Mouse (Mus musculus) myocyte (in vitro differentiated cells): ENCODE measurements at regions not wholly inside any gene's neighbourhood (a gene's known extent, or its start where the extent isn't known, plus 50 kb on each side); places are given as distances from the start of the nearest gene placed in this dataset.

ENCODE experiments used
- H3K27me3 ChIP-seq: one replicate; pipeline ENCODE4 v1.6.1; 2011; ENCODE audit not compliant: control insufficient read depth, insufficient read depth, insufficient read length
- H3K36me3 ChIP-seq: one replicate; pipeline ENCODE4 v1.6.1; 2011; ENCODE audit not compliant: control insufficient read depth, insufficient read depth
- H3K4me2 ChIP-seq: one replicate; pipeline ENCODE4 v1.6.1; 2011; ENCODE audit warnings: low read depth, control low read depth
- H3K4me3 ChIP-seq: one replicate; pipeline ENCODE4 v1.5.1; 2011; ENCODE audit warnings: mild to moderate bottlenecking, control low read depth, moderate library complexity
- H3K79me2 ChIP-seq: one replicate; pipeline ENCODE4 v1.6.1; 2011; ENCODE audit not compliant: control insufficient read depth, insufficient read depth
- H3ac ChIP-seq: one replicate; pipeline ENCODE4 v1.6.1; 2011; ENCODE audit not compliant: control insufficient read depth, insufficient read length
- CEBPB ChIP-seq: IDR thresholded peaks from 2 replicates; pipeline ENCODE4 v1.6.1; 2011; ENCODE audit warnings: mild to moderate bottlenecking, moderate library complexity; ENCODE audit not compliant: poor library complexity, insufficient read depth, severe bottlenecking
- E2F4 ChIP-seq: IDR thresholded peaks from one replicate; pipeline ENCODE4 v1.6.1; 2011; ENCODE audit warnings: mild to moderate bottlenecking, control low read depth, moderate library complexity; ENCODE audit not compliant: insufficient read depth
- MAX ChIP-seq: IDR thresholded peaks from one replicate; pipeline ENCODE4 v1.6.1; 2011; ENCODE audit warnings: low read depth, mild to moderate bottlenecking, control low read depth
- MYOD1 ChIP-seq, 3 experiments: IDR thresholded peaks; one replicate each; pipeline ENCODE4 v1.6.1; 2011; ENCODE audit warnings: control low read depth in 2 of 3, low read depth in 2 of 3, mild to moderate bottlenecking in 2 of 3, moderate library complexity in 1 of 3; ENCODE audit not compliant: insufficient read length in 2 of 3, control insufficient read depth in 1 of 3
- MYOG ChIP-seq, 3 experiments: IDR thresholded peaks; one replicate each; pipeline ENCODE4 v1.6.1; 2011; ENCODE audit warnings: control low read depth in 2 of 3, low read depth in 2 of 3, mild to moderate bottlenecking in 2 of 3; ENCODE audit not compliant: insufficient read length in 2 of 3, control insufficient read depth in 1 of 3, insufficient read depth in 1 of 3
- POLR2A ChIP-seq: IDR thresholded peaks from one replicate; pipeline ENCODE4 v1.6.1; 2011; ENCODE audit warnings: low read depth, mild to moderate bottlenecking, control low read depth, moderate library complexity; ENCODE audit not compliant: insufficient read length
- POLR2AphosphoS2 ChIP-seq: IDR thresholded peaks from one replicate; pipeline ENCODE4 v1.6.1; 2011; ENCODE audit warnings: low read depth, control low read depth; ENCODE audit not compliant: insufficient read length
- REST ChIP-seq: IDR thresholded peaks from one replicate; pipeline ENCODE4 v1.6.1; 2011; ENCODE audit warnings: mild to moderate bottlenecking, control low read depth, moderate library complexity; ENCODE audit not compliant: insufficient read depth, insufficient read length
- SRF ChIP-seq: IDR thresholded peaks from one replicate; pipeline ENCODE4 v1.6.1; 2011; ENCODE audit warnings: low read depth; ENCODE audit not compliant: control insufficient read depth, insufficient read length
- TCF12 ChIP-seq: IDR thresholded peaks from one replicate; pipeline ENCODE4 v1.6.1; 2011; ENCODE audit warnings: mild to moderate bottlenecking, control low read depth; ENCODE audit not compliant: poor library complexity, insufficient read depth, severe bottlenecking
- TCF3 ChIP-seq: IDR thresholded peaks from one replicate; pipeline ENCODE4 v1.6.1; 2011; ENCODE audit warnings: low read depth, control low read depth; ENCODE audit not compliant: insufficient read length
- USF1 ChIP-seq: IDR thresholded peaks from one replicate; pipeline ENCODE4 v1.6.1; 2011; ENCODE audit warnings: low read depth, mild to moderate bottlenecking, control low read depth, moderate library complexity

GRCm38 (mm10) chr9:51462463-51463024, 133.8 kb upstream of the 1810046K07Rik start:
- Histone ChIP-seq H3K4me3 (no peak overlapping the region), H3K27me3 (no peaks in the 10 kb centered on the region), H3K36me3 (no peaks in the 10 kb centered on the region), H3K4me2 (no peak overlapping the region), H3K79me2 (no peaks in the 10 kb centered on the region), H3ac (no peak overlapping the region)
- no peak for TF ChIP-seq MYOG (IDR thresholded peaks at IDR 0.05; ENCODE audit: control insufficient read depth in 1 of 3, insufficient read depth in 1 of 3, insufficient read length in 2 of 3, low read depth in 2 of 3)
- TF ChIP-seq CEBPB: no peak
- no peak for TF ChIP-seq POLR2A
- no peak for TF ChIP-seq REST
- no peak for TF ChIP-seq USF1
- TF ChIP-seq E2F4: no peak
- no peak for TF ChIP-seq TCF3
- TF ChIP-seq SRF: no peak
- TF ChIP-seq MAX: no peak
- no peak for TF ChIP-seq MYOD1 (IDR thresholded peaks at IDR 0.05; ENCODE audit: control insufficient read depth in 1 of 3, insufficient read length in 2 of 3, low read depth in 2 of 3)
- TF ChIP-seq POLR2AphosphoS2: no peak
- no peak for TF ChIP-seq TCF12

GRCm38 (mm10) chr9:51470031-51470430, 141.3 kb upstream of the 1810046K07Rik start:
- no peak overlapping the region for H3K4me2 ChIP-seq
- TF ChIP-seq REST (no peak), USF1 (no peak), TCF12 (no peak), POLR2AphosphoS2 (no peak), MYOG (IDR thresholded peaks at IDR 0.05; ENCODE audit: control insufficient read depth in 1 of 3, insufficient read depth in 1 of 3, insufficient read length in 2 of 3, low read depth in 2 of 3) (no peak), POLR2A (no peak), MYOD1 (IDR thresholded peaks at IDR 0.05; ENCODE audit: control insufficient read depth in 1 of 3, insufficient read length in 2 of 3, low read depth in 2 of 3) (no peak), TCF3 (no peak), SRF (no peak), CEBPB (no peak), E2F4 (no peak), MAX (no peak)

GRCm38 (mm10) chr9:51476511-51477056, 147.9 kb upstream of the 1810046K07Rik start:
- H3ac ChIP-seq: no peak overlapping the region
- H3K36me3 ChIP-seq: no peaks in the 10 kb centered on the region
- H3K27me3 ChIP-seq: no peaks in the 10 kb centered on the region
- no peak overlapping the region for H3K4me2 ChIP-seq
- no peaks in the 10 kb centered on the region for H3K79me2 ChIP-seq
- no peak overlapping the region for H3K4me3 ChIP-seq
- no peak for TF ChIP-seq SRF
- TF ChIP-seq MAX: no peak
- TF ChIP-seq MYOG (IDR thresholded peaks at IDR 0.05; ENCODE audit: control insufficient read depth in 1 of 3, insufficient read depth in 1 of 3, insufficient read length in 2 of 3, low read depth in 2 of 3): no peak
- TF ChIP-seq POLR2AphosphoS2: no peak
- no peak for TF ChIP-seq TCF3
- TF ChIP-seq CEBPB: no peak
- TF ChIP-seq E2F4: no peak
- no peak for TF ChIP-seq TCF12
- TF ChIP-seq POLR2A: no peak
- no peak for TF ChIP-seq USF1
- TF ChIP-seq REST: no peak
- no peak for TF ChIP-seq MYOD1 (IDR thresholded peaks at IDR 0.05; ENCODE audit: control insufficient read depth in 1 of 3, insufficient read length in 2 of 3, low read depth in 2 of 3)

More at GRCm38 (mm10) chr9:51470031-51470430, 141.3 kb upstream of the 1810046K07Rik start:
- no peaks in the 10 kb centered on the region for H3K36me3 ChIP-seq
- no peak overlapping the region for H3ac ChIP-seq
- no peaks in the 10 kb centered on the region for H3K27me3 ChIP-seq
- no peaks in the 10 kb centered on the region for H3K79me2 ChIP-seq
- no peak overlapping the region for H3K4me3 ChIP-seq

GRCm38 (mm10) chr9:51487840-51488239, 159.1 kb upstream of the 1810046K07Rik start:
- Histone ChIP-seq H3K4me3 (no peak overlapping the region), H3K79me2 (no peaks in the 10 kb centered on the region), H3K4me2 (no peak overlapping the region), H3K36me3 (no peaks in the 10 kb centered on the region), H3K27me3 (no peaks in the 10 kb centered on the region), H3ac (no peak overlapping the region)
- TF ChIP-seq MYOG (IDR thresholded peaks at IDR 0.05; ENCODE audit: control insufficient read depth in 1 of 3, insufficient read depth in 1 of 3, insufficient read length in 2 of 3, low read depth in 2 of 3): no peak
- TF ChIP-seq CEBPB: no peak
